Mouse (Mus musculus): ENCODE measurements at regions not wholly inside any gene's neighbourhood (a gene's known extent, or its start where the extent isn't known, plus 50 kb on each side); places are given as distances from the start of the nearest gene placed in this dataset.

DNA sequence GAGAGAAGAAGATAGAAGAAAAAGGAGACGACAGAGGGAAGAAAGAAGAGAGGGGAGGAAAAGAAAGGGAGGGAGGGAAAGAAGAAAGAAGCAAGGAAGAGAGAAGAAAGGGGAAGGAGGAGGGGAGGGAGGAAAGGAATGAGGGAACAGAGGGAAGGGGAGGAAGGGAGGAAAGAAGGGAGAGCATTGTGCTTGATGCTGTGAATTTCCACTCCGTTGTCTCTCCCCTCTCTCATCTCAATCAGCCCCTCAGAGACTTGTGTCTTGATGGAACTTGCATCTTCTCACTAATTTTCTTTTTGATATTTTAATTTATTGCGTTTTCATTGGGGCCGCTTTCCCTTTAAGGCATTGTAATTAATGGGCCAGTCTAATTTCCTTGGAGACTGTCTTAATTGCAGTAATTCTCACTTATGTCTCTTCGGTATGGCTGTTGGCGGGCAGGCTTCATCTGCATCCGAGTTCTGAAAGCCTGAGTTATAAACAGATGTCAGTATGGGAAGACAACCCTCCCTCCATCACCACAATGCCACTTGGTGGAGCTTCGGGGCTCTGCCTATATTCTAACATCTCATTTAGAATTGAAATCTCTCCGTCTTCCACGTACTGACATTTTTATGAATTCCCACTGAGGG is 111.4 kb upstream of the Xylt1 start:
- DNase-seq = no peak

DNA sequence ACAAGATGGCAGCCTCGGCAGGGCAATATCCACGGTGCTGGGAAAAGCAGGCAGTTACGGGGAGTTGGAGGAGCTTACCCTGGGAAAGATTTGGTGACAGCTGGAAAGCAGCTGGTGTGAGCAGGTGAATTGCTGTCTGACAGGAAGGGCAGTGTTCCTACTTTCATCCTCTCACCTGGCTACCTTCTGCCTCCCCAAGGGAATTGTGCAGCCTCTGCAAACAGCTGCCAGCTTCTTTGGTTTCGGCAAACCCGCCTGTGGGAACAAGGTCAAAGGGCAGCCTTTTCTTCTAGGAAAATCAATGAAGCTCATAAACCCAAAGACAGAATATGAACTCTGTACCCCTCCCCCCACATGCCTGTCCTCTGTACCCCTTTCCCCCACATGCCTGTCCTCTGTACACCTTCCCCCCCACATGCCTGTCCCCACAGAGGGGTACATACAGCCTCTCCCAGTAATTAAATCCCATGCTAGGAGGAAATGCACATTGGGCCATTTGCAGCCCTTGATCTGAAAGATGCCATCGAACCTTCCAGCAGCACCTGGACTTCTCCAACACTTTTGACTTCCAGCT is 102.3 kb upstream of the Xylt1 start:
- DNase-seq = no peak

- no peak for DNase-seq
These were observed 98.6 kb upstream of the Xylt1 start for GRCm38 (mm10) chr7:117282194-117282593.

DNA sequence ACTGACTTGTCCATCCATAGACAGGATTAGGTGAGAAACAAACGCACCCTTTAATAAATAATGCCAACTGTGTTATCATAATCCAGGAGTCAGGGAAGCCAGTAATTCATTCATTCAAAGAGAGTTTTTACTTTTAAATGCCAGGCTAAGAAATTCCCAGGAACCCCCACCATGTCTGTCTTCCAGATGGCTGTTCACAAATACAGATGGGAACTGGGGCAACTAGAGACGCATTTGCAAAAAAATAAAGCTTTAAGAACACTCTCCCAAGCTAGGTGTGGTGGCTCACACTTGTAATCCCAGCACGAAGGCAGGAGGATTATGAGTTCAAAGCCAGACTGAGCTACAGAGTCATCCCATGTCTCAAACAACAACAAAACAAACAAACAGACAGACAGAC is 95.6 kb upstream of the Xylt1 start:
- no peak for DNase-seq

- no peak for DNase-seq
These were observed 94.8 kb upstream of the Xylt1 start for GRCm38 (mm10) chr7:117285985-117286384.

- DNase-seq = no peak
These were observed 77.1 kb upstream of the Xylt1 start for GRCm38 (mm10) chr7:117303705-117304104.

DNA sequence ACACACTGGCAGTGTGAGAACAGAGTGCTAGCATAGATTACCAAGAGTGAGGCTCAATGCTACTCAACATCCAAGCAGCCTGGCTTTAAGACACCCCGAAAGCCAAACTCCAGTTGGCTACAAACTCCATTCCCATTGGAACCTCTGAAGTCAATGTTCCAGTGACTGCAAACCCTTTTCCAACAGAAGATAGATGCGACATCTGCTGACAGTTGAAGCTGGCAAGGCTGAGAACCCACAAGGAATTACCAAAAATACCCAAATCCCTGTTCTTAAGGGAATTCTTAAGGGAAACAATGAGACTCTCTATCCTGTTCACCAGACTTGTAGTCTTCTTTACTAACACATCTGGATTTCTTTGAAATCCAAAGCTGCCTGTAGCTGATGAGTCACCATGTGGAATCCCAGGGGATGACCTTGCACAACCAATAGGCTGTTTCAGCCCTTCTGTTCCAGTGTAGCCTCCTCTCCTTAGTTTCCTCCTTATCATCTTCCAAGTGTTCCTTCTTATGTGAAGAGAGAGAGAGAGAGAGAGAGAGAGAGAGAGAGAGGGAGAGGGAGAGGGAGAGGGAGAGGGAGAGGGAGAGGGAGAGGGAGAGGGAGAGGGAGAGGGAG is 70.1 kb upstream of the Xylt1 start:
- no peak for DNase-seq

- no peak for DNase-seq
These were observed 69.5 kb upstream of the Xylt1 start for GRCm38 (mm10) chr7:117311316-117311715.

DNA sequence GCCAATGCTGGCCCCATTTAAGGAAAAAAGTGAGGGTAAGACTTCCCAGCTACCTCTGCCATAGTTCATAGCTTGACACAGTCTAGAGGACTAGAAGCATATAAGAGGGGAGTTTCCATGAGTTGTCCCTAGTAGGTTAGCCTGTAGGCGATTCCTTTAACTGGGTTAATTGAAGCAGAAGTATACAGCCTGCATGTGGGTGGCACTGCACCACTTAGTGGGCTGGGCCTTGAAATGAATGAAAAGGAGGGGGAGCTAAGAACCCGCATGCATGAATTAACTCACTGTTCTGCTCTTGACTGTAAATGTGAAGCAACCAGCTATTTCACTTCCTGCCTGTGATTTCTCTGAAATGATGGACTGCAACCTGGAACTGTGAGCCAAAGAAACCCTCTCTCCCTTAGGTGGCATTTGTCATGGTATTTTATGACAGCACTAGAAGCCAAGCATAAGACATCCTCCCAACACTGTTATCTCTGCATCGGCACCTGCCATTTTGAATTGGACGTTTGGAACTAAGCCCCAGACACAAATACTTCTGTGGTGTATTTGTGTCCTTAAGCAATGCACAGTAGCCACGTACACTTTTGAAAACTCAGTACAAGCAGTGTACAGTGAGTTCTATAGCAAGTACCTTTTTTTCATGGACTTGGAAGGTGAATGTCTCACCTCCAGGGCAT is 64.5 kb upstream of the Xylt1 start:
- DNase-seq = no peak

GRCm38 (mm10) chr7:117317362-117317761 is 63.4 kb upstream of the Xylt1 start:
- no peak for DNase-seq

GRCm38 (mm10) chr7:117320552-117320951 is 60.2 kb upstream of the Xylt1 start:
- DNase-seq = no peak

Data from thymus, postnatal 14 days (tissue).